Mouse (Mus musculus): ENCODE data around the gene Tnfrsf25. TPM values are rescaled to one million over a fixed set of nuclear protein-coding genes. Genes with fewer than 3 reads are reported as not detected.
A peak's percentile ranks its signal among the peaks of the same experiment; 100 is the strongest.

Tnfrsf25 gene
- polyA plus RNA-seq, 1 experiment, result 1.9 TPM

DNA sequence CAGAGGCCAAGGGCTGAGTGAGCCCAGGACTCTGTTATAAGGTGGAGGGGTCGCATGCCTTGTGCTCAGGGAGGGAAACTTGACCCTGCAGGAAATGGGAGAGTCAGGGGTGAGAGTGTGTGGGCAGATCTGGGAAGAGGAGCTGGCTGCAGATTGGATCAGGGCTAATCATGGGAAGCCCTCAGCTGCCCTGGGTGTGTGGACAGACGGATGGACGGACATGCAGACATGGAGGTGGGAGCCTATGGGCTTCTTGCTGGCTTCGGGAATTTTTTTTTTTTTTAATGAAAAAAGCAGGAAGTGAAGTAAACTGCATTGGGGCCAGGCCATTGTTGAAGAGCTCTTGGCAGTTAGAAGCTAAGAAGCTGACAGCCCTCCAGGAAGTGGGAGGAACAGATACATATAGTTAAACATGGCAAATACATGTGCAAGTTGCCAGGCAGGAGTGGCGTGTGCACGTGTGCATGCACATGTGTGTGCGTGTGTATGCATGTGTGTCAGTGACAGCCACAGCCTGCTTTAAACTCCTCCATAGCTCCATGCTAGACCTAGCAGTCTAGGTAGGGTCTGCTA is 14.6 kb upstream of the Tnfrsf25 start:
- no peak for TF ChIP-seq POLR2A (IDR thresholded peaks at IDR 0.05; ENCODE audit: low read depth, low read length)
- H3K4me3 ChIP-seq (ENCODE audit: insufficient read depth, low read length), result no peak overlapping the region
- H3K4me1 ChIP-seq (ENCODE audit: control insufficient read depth, insufficient read depth, low read length), result peaks cover 3% of the 10 kb centered on the region; the same call in 1 of the 2 replicates
- H3K27ac ChIP-seq (ENCODE audit: insufficient read depth, low read length), result peak overlapping the region; percentile 24; the same call in 1 of the 2 replicates

DNA sequence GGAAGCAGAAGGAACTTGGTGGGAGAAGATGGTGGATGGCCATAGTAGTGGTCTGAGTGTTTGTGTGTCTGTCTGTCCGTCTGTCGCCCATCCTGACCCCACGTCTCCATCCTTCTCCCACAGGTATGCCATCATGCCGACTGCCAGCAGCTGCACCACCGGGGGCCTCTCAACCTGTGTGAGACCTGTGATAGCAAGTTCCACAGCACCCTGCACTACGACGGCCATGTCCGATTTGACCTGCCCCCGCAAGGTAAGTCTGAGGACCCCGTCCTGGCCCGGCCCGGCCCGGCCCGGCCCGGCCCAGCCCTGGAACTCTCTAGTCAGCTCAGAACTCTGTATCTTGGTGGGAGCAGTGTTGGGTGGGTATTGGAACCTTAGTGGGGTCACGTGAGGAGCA is 13.8 kb upstream of the Tnfrsf25 start:
- Histone ChIP-seq H3K4me3 (ENCODE audit: insufficient read depth, low read length) (no peak overlapping the region), H3K27ac (ENCODE audit: insufficient read depth, low read length) (no peak overlapping the region), H3K4me1 (ENCODE audit: control insufficient read depth, insufficient read depth, low read length) (peaks cover 3% of the 10 kb centered on the region; the same call in 1 of the 2 replicates)
- TF ChIP-seq CTCF (IDR thresholded peaks at IDR 0.05; ENCODE audit: borderline replicate concordance, insufficient read depth, low read length) (no peak), POLR2A (IDR thresholded peaks at IDR 0.05; ENCODE audit: low read depth, low read length) (no peak)

DNA sequence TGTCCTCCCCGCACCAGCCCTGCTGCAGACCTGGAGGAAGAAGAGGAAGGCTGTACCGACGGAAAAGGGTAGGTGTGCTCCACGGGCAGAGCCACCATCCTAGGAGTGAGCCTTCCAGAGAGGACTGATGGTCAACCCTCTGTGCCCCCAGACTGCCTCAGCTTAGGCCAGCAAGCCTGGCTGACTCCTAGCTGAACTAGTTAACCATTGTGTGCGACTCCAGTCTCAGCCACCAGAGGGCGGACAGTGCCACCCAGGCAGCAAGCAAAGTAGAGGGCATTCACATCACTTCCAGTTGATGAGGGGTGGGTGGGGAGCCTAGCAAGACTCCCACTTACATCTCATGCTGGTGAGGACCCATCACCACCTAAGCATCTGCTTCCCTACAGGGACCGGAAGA is 12.7 kb upstream of the Tnfrsf25 start:
- peak; percentile 94 for TF ChIP-seq CTCF (IDR thresholded peaks at IDR 0.05; ENCODE audit: borderline replicate concordance, insufficient read depth, low read length)
- no peak for TF ChIP-seq POLR2A (IDR thresholded peaks at IDR 0.05; ENCODE audit: low read depth, low read length)
- Histone ChIP-seq H3K4me1 (ENCODE audit: control insufficient read depth, insufficient read depth, low read length) (peaks cover 3% of the 10 kb centered on the region; the same call in 1 of the 2 replicates), H3K27ac (ENCODE audit: insufficient read depth, low read length) (no peak overlapping the region), H3K4me3 (ENCODE audit: insufficient read depth, low read length) (no peak overlapping the region)

DNA sequence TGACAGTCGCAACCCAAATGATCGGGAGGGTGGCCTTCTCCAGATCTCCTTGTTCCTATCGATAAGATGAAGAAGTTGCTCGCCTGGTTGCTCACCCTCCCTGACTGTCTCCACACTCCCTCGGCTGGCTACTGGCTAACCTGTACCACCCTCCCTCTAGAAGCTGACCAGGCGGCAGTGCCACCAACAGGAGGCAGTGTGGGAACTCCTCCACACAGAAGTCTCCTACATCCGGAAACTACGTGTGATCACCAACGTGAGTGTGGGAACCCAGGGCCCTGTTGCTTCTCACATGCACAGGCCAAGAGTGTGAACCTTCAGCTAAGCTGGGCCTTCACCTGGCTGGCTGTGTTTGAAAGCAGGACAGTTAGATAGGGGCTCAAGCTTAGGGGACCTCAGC is 9.0 kb upstream of the Tnfrsf25 start:
- H3K4me1 ChIP-seq (ENCODE audit: control insufficient read depth, insufficient read depth, low read length), result peaks cover 3% of the 10 kb centered on the region; the same call in 1 of the 2 replicates
- H3K4me3 ChIP-seq (ENCODE audit: insufficient read depth, low read length), result no peak overlapping the region
- TF ChIP-seq POLR2A (IDR thresholded peaks at IDR 0.05; ENCODE audit: low read depth, low read length), result no peak
- no peak for TF ChIP-seq CTCF (IDR thresholded peaks at IDR 0.05; ENCODE audit: borderline replicate concordance, insufficient read depth, low read length)
- no peak overlapping the region for H3K27ac ChIP-seq (ENCODE audit: insufficient read depth, low read length)

DNA sequence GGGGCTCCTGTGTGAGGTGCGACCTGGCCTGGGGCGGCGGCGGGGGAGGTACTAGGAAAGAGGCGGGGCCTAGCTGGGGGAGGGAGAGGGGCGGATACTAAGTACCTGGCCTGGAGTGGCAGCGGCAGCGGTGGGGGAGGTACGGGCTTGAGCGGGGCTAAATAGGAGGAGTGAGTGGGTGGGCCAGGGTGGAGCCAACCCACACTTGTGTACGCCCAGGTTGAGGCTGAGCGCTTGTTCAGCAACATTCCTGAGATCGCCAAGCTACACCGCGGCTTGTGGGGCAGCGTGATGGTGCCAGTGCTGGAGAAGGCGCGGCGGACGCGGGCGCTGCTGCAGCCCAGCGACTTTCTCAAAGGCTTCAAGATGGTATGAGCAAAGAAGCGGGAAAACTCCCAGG is 8.2 kb upstream of the Tnfrsf25 start:
- H3K27ac ChIP-seq (ENCODE audit: insufficient read depth, low read length), result no peak overlapping the region
- peaks cover 3% of the 10 kb centered on the region; the same call in 1 of the 2 replicates for H3K4me1 ChIP-seq (ENCODE audit: control insufficient read depth, insufficient read depth, low read length)
- no peak for TF ChIP-seq POLR2A (IDR thresholded peaks at IDR 0.05; ENCODE audit: low read depth, low read length)
- no peak for TF ChIP-seq CTCF (IDR thresholded peaks at IDR 0.05; ENCODE audit: borderline replicate concordance, insufficient read depth, low read length)
- H3K4me3 ChIP-seq (ENCODE audit: insufficient read depth, low read length), result peak overlapping the region; percentile 26

DNA sequence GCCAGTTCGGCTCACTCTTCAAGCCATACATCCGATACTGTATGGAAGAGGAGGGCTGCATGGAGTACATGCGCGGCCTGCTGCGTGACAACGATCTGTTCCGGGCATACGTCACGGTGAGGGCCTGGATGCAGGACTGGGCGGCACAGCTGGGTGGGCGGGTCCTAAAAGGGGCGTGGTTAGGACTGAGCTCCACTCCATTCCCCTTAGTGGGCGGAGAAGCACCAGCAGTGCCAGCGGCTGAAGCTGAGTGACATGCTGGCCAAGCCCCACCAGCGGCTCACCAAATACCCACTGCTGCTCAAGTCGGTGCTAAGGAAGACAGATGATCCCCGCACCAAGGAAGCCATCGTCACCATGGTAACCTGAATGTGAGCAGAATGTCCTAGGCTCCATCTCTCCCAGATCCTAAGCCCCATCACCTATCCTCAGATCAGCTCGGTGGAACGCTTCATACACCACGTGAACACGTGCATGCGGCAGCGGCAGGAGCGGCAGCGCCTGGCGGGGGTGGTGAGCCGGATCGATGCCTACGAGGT is 7.7 kb upstream of the Tnfrsf25 start:
- H3K4me3 ChIP-seq (ENCODE audit: insufficient read depth, low read length), result peak overlapping the region; percentile 26
- TF ChIP-seq CTCF (IDR thresholded peaks at IDR 0.05; ENCODE audit: borderline replicate concordance, insufficient read depth, low read length) (no peak), POLR2A (IDR thresholded peaks at IDR 0.05; ENCODE audit: low read depth, low read length) (no peak; the same call in 1 of the 2 replicates)
- peaks cover 3% of the 10 kb centered on the region; the same call in 1 of the 2 replicates for H3K4me1 ChIP-seq (ENCODE audit: control insufficient read depth, insufficient read depth, low read length)
- no peak overlapping the region for H3K27ac ChIP-seq (ENCODE audit: insufficient read depth, low read length)

DNA sequence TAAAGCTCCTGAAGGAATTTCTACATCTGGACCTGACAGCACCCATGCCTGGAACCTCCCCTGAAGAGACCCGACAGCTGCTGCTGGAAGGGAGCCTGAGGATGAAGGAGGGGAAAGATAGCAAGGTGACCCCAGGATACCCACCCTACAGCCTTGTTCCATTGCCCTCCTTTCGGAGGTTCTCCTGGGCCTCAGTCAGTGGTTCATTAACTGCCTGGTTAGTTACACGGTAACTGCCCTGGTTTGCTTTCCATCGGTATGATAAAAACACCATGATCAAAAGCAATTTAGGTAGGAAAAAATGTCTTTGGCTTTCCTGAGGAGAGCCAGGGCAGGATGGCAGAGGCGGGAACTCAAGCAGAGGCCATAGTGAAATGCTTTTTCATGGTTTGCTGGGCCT is 7.1 kb upstream of the Tnfrsf25 start:
- Histone ChIP-seq H3K27ac (ENCODE audit: insufficient read depth, low read length) (no peak overlapping the region), H3K4me3 (ENCODE audit: insufficient read depth, low read length) (no peak overlapping the region), H3K4me1 (ENCODE audit: control insufficient read depth, insufficient read depth, low read length) (peaks cover 3% of the 10 kb centered on the region; the same call in 1 of the 2 replicates)
- TF ChIP-seq CTCF (IDR thresholded peaks at IDR 0.05; ENCODE audit: borderline replicate concordance, insufficient read depth, low read length) (no peak), POLR2A (IDR thresholded peaks at IDR 0.05; ENCODE audit: low read depth, low read length) (no peak)

DNA sequence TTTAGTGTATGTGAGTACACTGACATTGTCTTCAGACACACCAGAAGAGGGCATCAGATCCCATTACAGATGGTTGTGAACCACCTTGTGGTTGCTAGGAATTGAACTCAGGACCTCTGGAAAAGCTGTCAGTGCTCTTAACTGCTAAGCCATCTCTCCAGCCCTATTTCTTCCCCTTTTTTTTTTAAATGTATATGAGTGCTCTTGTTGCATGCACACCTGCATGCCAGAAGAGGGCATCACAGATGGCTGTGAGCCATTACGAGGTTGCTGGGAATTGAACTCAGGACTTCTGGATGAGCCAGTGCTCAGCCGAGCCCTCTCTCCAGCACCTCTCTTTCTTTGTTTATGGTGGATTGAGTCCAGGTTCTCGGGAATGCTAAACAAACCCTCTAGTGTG is 6.2 kb upstream of the Tnfrsf25 start:
- TF ChIP-seq CTCF (IDR thresholded peaks at IDR 0.05; ENCODE audit: borderline replicate concordance, insufficient read depth, low read length) (no peak), POLR2A (IDR thresholded peaks at IDR 0.05; ENCODE audit: low read depth, low read length) (no peak)
- Histone ChIP-seq H3K27ac (ENCODE audit: insufficient read depth, low read length) (no peak overlapping the region), H3K4me3 (ENCODE audit: insufficient read depth, low read length) (no peak overlapping the region), H3K4me1 (ENCODE audit: control insufficient read depth, insufficient read depth, low read length) (peaks cover 3% of the 10 kb centered on the region; the same call in 1 of the 2 replicates)

DNA sequence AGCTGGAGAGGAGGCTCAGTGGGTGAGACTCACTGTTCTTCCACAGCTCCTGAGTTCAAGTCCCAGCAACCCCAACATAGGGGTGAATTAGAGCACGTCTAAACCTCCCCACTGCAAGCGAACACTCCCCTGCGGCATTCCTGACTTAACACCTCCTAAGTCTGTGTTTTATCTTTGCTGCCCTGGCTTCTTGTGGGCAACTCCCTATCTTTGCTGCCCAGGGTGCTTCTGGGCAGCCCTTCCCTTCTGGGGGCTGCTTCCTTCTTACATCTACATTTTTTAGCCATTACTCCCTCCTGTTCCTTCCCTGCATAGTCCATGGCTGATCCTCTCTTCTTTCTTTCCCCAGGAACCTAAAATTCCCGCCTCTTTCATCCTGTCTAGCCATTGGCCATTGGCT is 5.0 kb upstream of the Tnfrsf25 start:
- no peak overlapping the region for H3K27ac ChIP-seq (ENCODE audit: insufficient read depth, low read length)
- no peak overlapping the region for H3K4me3 ChIP-seq (ENCODE audit: insufficient read depth, low read length)
- H3K4me1 ChIP-seq (ENCODE audit: control insufficient read depth, insufficient read depth, low read length), result peaks cover 3% of the 10 kb centered on the region; the same call in 1 of the 2 replicates
- TF ChIP-seq CTCF (IDR thresholded peaks at IDR 0.05; ENCODE audit: borderline replicate concordance, insufficient read depth, low read length) (no peak), POLR2A (IDR thresholded peaks at IDR 0.05; ENCODE audit: low read depth, low read length) (no peak)

DNA sequence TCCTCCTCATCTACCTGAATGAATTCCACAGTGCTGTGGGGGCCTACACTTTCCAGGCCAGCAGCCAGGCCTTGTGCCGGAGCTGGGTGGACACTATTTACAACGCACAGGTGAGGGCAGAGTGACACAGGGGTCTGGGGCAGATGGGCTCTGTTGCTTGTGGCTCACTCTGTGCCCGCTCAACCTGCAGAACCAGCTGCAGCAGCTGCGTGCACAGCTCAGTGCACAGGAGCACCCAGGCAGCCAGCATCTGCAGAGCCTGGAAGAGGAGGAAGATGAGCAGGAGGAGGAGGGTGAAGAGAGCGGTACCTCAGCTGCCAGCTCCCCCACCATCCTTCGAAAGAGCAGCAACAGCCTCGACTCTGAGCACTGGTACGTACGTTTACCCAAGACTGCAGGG is 3.4 kb upstream of the Tnfrsf25 start:
- Histone ChIP-seq H3K4me3 (ENCODE audit: insufficient read depth, low read length) (no peak overlapping the region), H3K4me1 (ENCODE audit: control insufficient read depth, insufficient read depth, low read length) (peaks cover 3% of the 10 kb centered on the region; the same call in 1 of the 2 replicates), H3K27ac (ENCODE audit: insufficient read depth, low read length) (no peak overlapping the region)
- no peak for TF ChIP-seq CTCF (IDR thresholded peaks at IDR 0.05; ENCODE audit: borderline replicate concordance, insufficient read depth, low read length)
- TF ChIP-seq POLR2A (IDR thresholded peaks at IDR 0.05; ENCODE audit: low read depth, low read length), result no peak
